Mouse (Mus musculus) heart, postnatal 0 days (tissue): ENCODE measurements around the gene Nsmce3. TPM values are rescaled to one million over a fixed set of nuclear protein-coding genes. Genes with fewer than 3 reads are reported as not detected.

Experiments
- ATAC-seq: fragments of 200-750 bp; cut with Nextera tagmentation; 2 replicates; pipeline ENCODE4 v1.8.0; 2017; ENCODE audit warnings: low read depth, moderate number of reproducible peaks, moderate library complexity; ENCODE audit not compliant: insufficient read depth
- DNase-seq: peaks from one replicate; pipeline ENCODE4 v3.0.0-alpha.2; 2016; ENCODE audit warnings: low spot score
- H3K27ac ChIP-seq: fragments of 300-500 bp; sonication (generic); 2 replicates; pipeline ENCODE4 v1.5.1; 2014; ENCODE audit warnings: low read depth, mild to moderate bottlenecking
- H3K27me3 ChIP-seq: fragments of 300-500 bp; sonication (generic); 2 replicates; pipeline ENCODE4 v1.6.1; 2014; ENCODE audit warnings: low read length, mixed read lengths; ENCODE audit not compliant: control insufficient read depth, insufficient read depth
- H3K36me3 ChIP-seq: fragments of 300-500 bp; sonication (generic); replicated peaks from 2 replicates; pipeline ENCODE4 v1.6.1; 2014; ENCODE audit warnings: low read length, mixed read lengths; ENCODE audit not compliant: control insufficient read depth, insufficient read depth
- H3K4me1 ChIP-seq: fragments of 300-500 bp; sonication (generic); 2 replicates; pipeline ENCODE4 v1.6.1; 2014; ENCODE audit warnings: antibody characterized with exemption; ENCODE audit not compliant: control insufficient read depth, insufficient read depth
- H3K4me2 ChIP-seq: fragments of 300-500 bp; sonication (generic); 2 replicates; pipeline ENCODE4 v1.6.1; 2014; ENCODE audit warnings: low read depth, mild to moderate bottlenecking, low read length, moderate library complexity
- H3K4me3 ChIP-seq: fragments of 300-500 bp; sonication (generic); 2 replicates; pipeline ENCODE4 v1.5.1; 2014; ENCODE audit warnings: low read depth, low read length
- H3K9ac ChIP-seq: fragments of 300-500 bp; sonication (generic); replicated peaks from 2 replicates; pipeline ENCODE4 v1.6.1; 2014; ENCODE audit warnings: low read depth, low read length, mixed read lengths
- H3K9me3 ChIP-seq: fragments of 300-500 bp; sonication (generic); replicated peaks from 2 replicates; pipeline ENCODE4 v1.6.1; 2016; ENCODE audit warnings: low read length; ENCODE audit not compliant: control insufficient read depth
- CTCF ChIP-seq: IDR thresholded peaks from 2 replicates; pipeline ENCODE4 v1.5.1; 2016; ENCODE audit warnings: antibody characterized with exemption, control low read depth, low read depth
- EP300 ChIP-seq: IDR thresholded peaks from 2 replicates; pipeline ENCODE4 v1.6.1; 2016; ENCODE audit warnings: antibody characterized with exemption, low read depth
- WGBS: fragments of 180-500 bp; shearing (Covaris S2); extraction: QIAGEN DNeasy Blood & Tissue Kit; methylation state at CpG from one replicate; pipeline ENCODE4 v1.1.7; 2014; 5-methylcytosine and 5-hydroxymethylcytosine counted together
- polyA plus RNA-seq: library from polyadenylated mRNA; unstranded; fragments of >200 nt; fragmentation: Nextera tagmentation; extraction: Ambion mirVana; gene quantifications from 2 replicates; pipeline ENCODE4 v1.2.1, GENCODE M21; 2015
- total RNA-seq: library from RNA; depleted of rRNA; stranded (reverse); fragments of >200 nt; gene quantifications from 2 replicates; pipeline ENCODE4 v1.2.3, GENCODE M21; 2014; ENCODE audit warnings: low replicate concordance

The Nsmce3 gene
- total and polyA plus RNA-seq, 2 experiments from 2014 or later: 6.7 to 11.4 TPM

- Histone ChIP-seq H3K4me2 (no peak overlapping the region), H3K4me3 (no peak overlapping the region), H3K36me3 (no peaks in the 10 kb centered on the region), H3K9me3 (no peaks in the 10 kb centered on the region), H3K4me1 (peaks cover 11% of the 10 kb centered on the region), H3K27me3 (no peaks in the 10 kb centered on the region), H3K27ac (no peak overlapping the region), H3K9ac (no peak overlapping the region)
- TF ChIP-seq EP300: no peak
- no peak for TF ChIP-seq CTCF
- DNase-seq: no peak
- 72% methylated on average over 4 of the region's 4 CpGs for whole genome bisulfite sequencing
- no peak for ATAC-seq
Observed at GRCm38 (mm10) chr7:64874941-64875340, 2.1 kb upstream of the Nsmce3 start.

DNA sequence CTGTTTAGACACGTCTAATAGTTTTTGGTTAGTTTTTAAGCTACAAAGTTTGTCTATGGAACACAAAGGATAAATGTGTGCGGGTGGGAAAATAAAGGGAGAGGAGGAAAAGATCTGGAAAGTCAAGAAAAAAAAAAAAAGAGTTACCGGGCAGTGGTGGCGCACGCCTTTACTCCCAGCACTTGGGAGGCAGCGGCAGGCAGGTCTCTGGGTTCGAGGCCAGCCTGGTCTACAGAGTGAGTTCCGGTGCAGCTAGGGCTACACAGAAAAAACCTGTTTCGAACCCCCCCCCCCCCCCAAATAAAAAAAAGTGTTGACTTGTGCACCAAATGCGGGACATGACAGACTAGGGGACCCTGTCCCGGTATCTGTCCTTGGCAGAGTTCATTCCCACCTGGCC, 469 bp upstream of the Nsmce3 start:
- Histone ChIP-seq H3K27me3 (no peaks in the 10 kb centered on the region), H3K27ac (no peak overlapping the region; the same call in 1 of the 2 replicates), H3K9ac (no peak overlapping the region), H3K36me3 (no peaks in the 10 kb centered on the region), H3K4me1 (peaks cover 11% of the 10 kb centered on the region), H3K4me2 (peak overlapping the region; percentile 79), H3K4me3 (peak overlapping the region; percentile 85), H3K9me3 (no peaks in the 10 kb centered on the region)
- WGBS: 37% methylated on average over 11 of the region's 11 CpGs
- ATAC-seq (0 out of 2 replicates have a peak, but pooled peaks have one; percentile 1), DNase-seq (no peak)
- no peak for TF ChIP-seq EP300
- no peak for TF ChIP-seq CTCF

DNA sequence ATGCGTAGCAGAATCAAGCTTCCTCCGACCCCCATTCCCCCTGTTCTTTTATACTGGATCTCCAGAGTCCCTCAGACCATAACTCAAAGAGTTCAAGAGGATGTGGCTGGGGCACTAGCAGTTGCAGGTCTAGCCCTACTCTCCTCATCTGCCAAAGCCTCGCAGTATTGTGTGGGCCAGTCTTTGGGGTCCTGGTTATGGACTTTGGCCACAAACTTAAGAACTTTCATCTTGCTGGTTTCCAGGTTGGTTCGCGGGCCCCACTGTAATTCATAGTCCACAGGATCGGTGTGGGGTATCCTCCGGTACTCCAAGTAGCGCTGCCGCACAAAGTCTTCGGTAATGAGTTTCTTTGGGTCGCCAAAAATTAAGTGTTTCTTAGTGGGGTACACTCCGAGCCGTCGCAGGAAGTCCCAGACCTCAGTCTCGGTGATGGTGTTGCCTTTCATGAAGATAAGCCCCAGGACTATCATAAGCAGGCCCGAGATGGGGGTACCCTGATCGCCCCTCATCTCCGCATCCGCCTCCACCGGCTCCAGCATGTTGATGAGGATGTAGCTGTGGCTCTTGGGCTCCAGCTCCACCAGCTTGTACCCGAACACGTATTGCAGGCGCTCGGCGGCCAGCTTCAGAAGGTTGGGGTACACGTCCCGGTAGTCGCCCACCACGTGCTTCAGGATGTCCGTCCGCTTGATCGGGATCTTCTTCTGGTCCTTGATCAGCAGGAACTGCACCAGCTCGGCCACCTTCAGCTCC, 632 bp downstream of the Nsmce3 start:
- Histone ChIP-seq H3K9me3 (no peaks in the 10 kb centered on the region), H3K36me3 (no peaks in the 10 kb centered on the region), H3K27me3 (no peaks in the 10 kb centered on the region), H3K27ac (peak overlapping the region; percentile 93), H3K9ac (peak overlapping the region; percentile 87), H3K4me3 (peak overlapping the region; percentile 85), H3K4me1 (peaks cover 11% of the 10 kb centered on the region), H3K4me2 (peak overlapping the region; percentile 79)
- ATAC-seq (peak; percentile 24; the same call in 1 of the 2 replicates), DNase-seq (no peak)
- TF ChIP-seq EP300: no peak
- no peak for TF ChIP-seq CTCF
- WGBS: 2% methylated on average over 33 of the region's 33 CpGs

GRCm38 (mm10) chr7:64869549-64870065, 3.2 kb downstream of the Nsmce3 start:
- no peak for DNase-seq

GRCm38 (mm10) chr7:64863538-64863937, 9.3 kb downstream of the Nsmce3 start:
- WGBS: 79% methylated on average over 3 of the region's 3 CpGs
- TF ChIP-seq CTCF: no peak
- TF ChIP-seq EP300: no peak
- H3K36me3 ChIP-seq: no peaks in the 10 kb centered on the region
- no peaks in the 10 kb centered on the region for H3K4me1 ChIP-seq
- no peak for ATAC-seq
- H3K4me2 ChIP-seq: no peak overlapping the region
- H3K27me3 ChIP-seq: no peaks in the 10 kb centered on the region
- H3K9ac ChIP-seq: no peak overlapping the region
- no peak overlapping the region for H3K27ac ChIP-seq
- no peak for DNase-seq
- no peak overlapping the region for H3K4me3 ChIP-seq
- H3K9me3 ChIP-seq: no peaks in the 10 kb centered on the region

More at GRCm38 (mm10) chr7:64869549-64870065, 3.2 kb downstream of the Nsmce3 start:
- ATAC-seq: no peak
- TF ChIP-seq CTCF (no peak), EP300 (no peak)
- Histone ChIP-seq H3K9ac (no peak overlapping the region), H3K4me3 (no peak overlapping the region), H3K4me2 (no peak overlapping the region), H3K9me3 (no peaks in the 10 kb centered on the region), H3K27ac (no peak overlapping the region), H3K4me1 (peaks cover 11% of the 10 kb centered on the region), H3K36me3 (no peaks in the 10 kb centered on the region), H3K27me3 (no peaks in the 10 kb centered on the region)
- WGBS: 79% methylated on average over 6 of the region's 6 CpGs

GRCm38 (mm10) chr7:64862978-64863377, 9.8 kb downstream of the Nsmce3 start:
- Histone ChIP-seq H3K4me1 (no peaks in the 10 kb centered on the region), H3K4me3 (no peak overlapping the region), H3K9me3 (no peaks in the 10 kb centered on the region), H3K9ac (no peak overlapping the region), H3K27me3 (no peaks in the 10 kb centered on the region), H3K4me2 (no peak overlapping the region), H3K36me3 (no peaks in the 10 kb centered on the region), H3K27ac (no peak overlapping the region)
- WGBS: 84% methylated on average over 3 of the region's 3 CpGs
- ATAC-seq (no peak), DNase-seq (no peak)
- TF ChIP-seq CTCF (no peak), EP300 (no peak)
